Mouse (Mus musculus) forebrain, embryonic 10.5 days (tissue): ENCODE data around the gene Shisa7. TPM values are rescaled to one million over a fixed set of nuclear protein-coding genes. Genes with fewer than 3 reads are reported as not detected.
A peak's percentile ranks its signal among the peaks of the same experiment; 100 is the strongest.
"Not testable (repeated sequence)": the region's sequence is repeated elsewhere in the genome, so short reads cannot be mapped to it uniquely, and the experiment has no call there.

ENCODE experiments used
- DNase-seq: peaks from one replicate; pipeline ENCODE4 v3.0.0-alpha.2; 2017; ENCODE audit warnings: low spot score; ENCODE audit errors: extremely low spot score
- H3K27ac ChIP-seq: fragments of 300-500 bp; sonication (generic); 2 replicates; pipeline ENCODE4 v1.5.1; 2016; ENCODE audit warnings: mild to moderate bottlenecking
- H3K27me3 ChIP-seq: fragments of 300-500 bp; sonication (generic); 2 replicates; pipeline ENCODE4 v1.6.1; 2016; ENCODE audit warnings: mild to moderate bottlenecking; ENCODE audit not compliant: poor library complexity, severe bottlenecking
- H3K36me3 ChIP-seq: fragments of 300-500 bp; sonication (generic); replicated peaks from 2 replicates; pipeline ENCODE4 v1.6.1; 2016; ENCODE audit warnings: mild to moderate bottlenecking, moderate library complexity
- H3K4me1 ChIP-seq: fragments of 300-500 bp; sonication (generic); 2 replicates; pipeline ENCODE4 v1.6.1; 2016
- H3K4me3 ChIP-seq: fragments of 300-500 bp; sonication (generic); 2 replicates; pipeline ENCODE4 v1.5.1; 2016; ENCODE audit warnings: mild to moderate bottlenecking, moderate library complexity
- H3K9me3 ChIP-seq: fragments of 300-500 bp; sonication (generic); 2 replicates; pipeline ENCODE4 v1.6.1; 2016; ENCODE audit warnings: mild to moderate bottlenecking, moderate library complexity
- WGBS: fragments of 180-500 bp; shearing (Covaris S2); methylation state at CpG from one replicate; pipeline ENCODE4 v1.1.7; 2016; 5-methylcytosine and 5-hydroxymethylcytosine counted together
- polyA plus RNA-seq: library from polyadenylated mRNA; unstranded; fragments of >200 nt; fragmentation: Nextera tagmentation; extraction: Ambion mirVana; gene quantifications from 2 replicates; pipeline ENCODE4 v1.2.1, GENCODE M21; 2016

Shisa7 gene
- 0.47 and 0.79 TPM in 2 replicates for polyA plus RNA-seq

DNA sequence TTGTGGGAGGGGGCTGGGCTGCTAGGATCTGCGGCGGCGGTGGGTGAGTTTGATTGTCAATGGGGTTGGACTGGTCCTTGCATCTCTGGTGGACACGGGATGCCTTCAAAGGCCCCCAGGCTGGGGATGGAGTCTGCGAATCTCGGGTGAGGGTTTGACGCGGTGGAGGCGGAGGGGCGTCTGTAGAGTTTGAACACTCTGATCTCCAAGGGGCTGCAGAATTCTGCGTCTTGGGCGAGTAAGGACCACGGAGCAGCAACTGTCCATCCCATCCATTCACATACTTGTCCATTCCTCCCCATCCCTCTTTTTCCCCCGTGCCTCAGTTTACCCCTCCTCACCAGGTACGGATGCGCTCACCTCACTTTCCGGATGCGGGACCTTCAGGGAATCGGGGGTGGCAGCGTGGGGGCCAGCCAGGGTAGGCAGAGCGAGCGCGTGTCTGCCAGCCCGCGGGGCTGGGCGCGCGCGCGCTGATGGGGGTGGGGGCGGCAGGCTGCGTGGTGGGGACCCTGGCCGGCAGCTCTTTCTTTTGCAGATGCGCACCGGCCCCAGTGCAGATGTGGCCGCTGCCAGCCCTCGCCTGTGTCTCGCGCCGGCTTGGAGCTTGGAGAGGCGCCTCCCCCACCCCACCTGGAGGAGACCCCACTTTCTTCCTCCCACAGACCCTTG lies at the start of gene Shisa7:
Shisa7 (minus strand) TSS at position 452 of the 672 bp plus-strand sequence.
- H3K27me3 ChIP-seq: peaks cover 71% of the 10 kb centered on the region
- H3K36me3 ChIP-seq: no peaks in the 10 kb centered on the region
- no peak for DNase-seq
- peak within 1 kb of the TSS; percentile 65 for H3K4me3 ChIP-seq
- WGBS: 1% methylated on average over 41 of the region's 41 CpGs
- peaks cover 5% of the 10 kb centered on the region; the same call in 1 of the 2 replicates for H3K9me3 ChIP-seq
- peak within 1 kb of the TSS; percentile 63; the same call in 1 of the 2 replicates for H3K27ac ChIP-seq
- peaks cover 35% of the 10 kb centered on the region for H3K4me1 ChIP-seq

- Histone ChIP-seq H3K27me3 (no peaks in the 10 kb centered on the region), H3K27ac (no peak overlapping the region), H3K4me1 (no peaks in the 10 kb centered on the region), H3K4me3 (no peak overlapping the region), H3K9me3 (peaks cover 12% of the 10 kb centered on the region), H3K36me3 (no peaks in the 10 kb centered on the region; the same call in 1 of the 2 replicates)
- 88% methylated on average over 4 of the region's 4 CpGs for WGBS
- no peak for DNase-seq
Observed at GRCm38 (mm10) chr7:4886680-4887079, 42.2 kb upstream of the Shisa7 start.

DNA sequence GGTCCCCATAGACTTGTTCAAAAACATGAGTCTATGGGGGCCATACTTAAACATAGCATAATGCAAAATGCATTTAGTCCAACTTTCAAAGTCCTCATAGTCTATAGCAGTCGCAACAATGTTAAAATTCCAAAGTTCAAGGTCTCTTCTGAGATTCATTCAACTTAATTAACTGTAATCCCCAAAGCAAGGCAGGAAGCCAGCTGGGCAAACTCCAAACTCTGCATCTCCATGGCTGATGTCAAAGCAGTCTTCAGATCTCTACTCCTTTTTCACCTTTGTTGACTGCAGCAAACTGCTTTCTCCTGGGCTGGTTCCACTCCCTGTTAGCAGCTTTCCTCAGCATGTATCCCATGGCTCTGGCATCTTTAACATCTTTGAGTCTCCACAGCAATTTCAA lies 34.5 kb upstream of the Shisa7 start:
- not testable (repeated sequence) for H3K27me3 ChIP-seq, DNase-seq
- 90% methylated on average over 1 of the region's 1 CpGs for WGBS

GRCm38 (mm10) chr7:4878186-4878585 lies 33.7 kb upstream of the Shisa7 start:
- 0 out of 2 replicates have a peak overlapping the region, but pooled peaks have one; percentile 65 for H3K4me3 ChIP-seq
- peaks cover 3% of the 10 kb centered on the region for H3K9me3 ChIP-seq
- no peak overlapping the region for H3K27ac ChIP-seq
- no peaks in the 10 kb centered on the region; the same call in 1 of the 2 replicates for H3K36me3 ChIP-seq
- no peaks in the 10 kb centered on the region for H3K27me3 ChIP-seq
- no peak for DNase-seq
- H3K4me1 ChIP-seq: peaks cover 25% of the 10 kb centered on the region

More for the DNA sequence above, 34.5 kb upstream of the Shisa7 start:
- peaks cover 25% of the 10 kb centered on the region for H3K4me1 ChIP-seq
- H3K9me3 ChIP-seq, H3K27ac ChIP-seq, H3K4me3 ChIP-seq, H3K36me3 ChIP-seq: not testable (repeated sequence)

DNA sequence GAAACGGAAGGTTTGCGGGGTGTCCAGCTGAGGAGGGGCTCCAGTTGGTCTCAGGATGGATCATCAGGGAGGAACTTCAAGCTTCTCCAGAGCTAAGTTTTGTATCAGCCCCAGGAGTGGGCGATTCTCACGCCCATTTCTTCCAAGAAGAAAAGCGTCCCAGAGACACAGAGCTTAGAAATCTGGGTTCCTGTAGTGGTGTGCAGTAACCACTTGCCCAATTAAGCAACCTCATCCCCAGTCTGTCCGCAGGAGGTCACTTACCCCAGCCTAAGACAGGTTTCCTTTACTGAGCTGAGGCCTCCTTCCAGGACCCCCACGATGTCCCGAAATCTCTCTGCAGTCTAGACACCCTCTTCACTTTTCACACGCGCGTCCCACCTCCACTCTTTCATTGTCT lies 32.7 kb upstream of the Shisa7 start:
- DNase-seq: no peak
- Histone ChIP-seq H3K27ac (peak overlapping the region; percentile 81), H3K9me3 (peaks cover 3% of the 10 kb centered on the region), H3K4me3 (peak overlapping the region; percentile 65), H3K4me1 (peaks cover 25% of the 10 kb centered on the region), H3K27me3 (no peaks in the 10 kb centered on the region), H3K36me3 (no peaks in the 10 kb centered on the region; the same call in 1 of the 2 replicates)
- 7% methylated on average over 11 of the region's 11 CpGs for WGBS

DNA sequence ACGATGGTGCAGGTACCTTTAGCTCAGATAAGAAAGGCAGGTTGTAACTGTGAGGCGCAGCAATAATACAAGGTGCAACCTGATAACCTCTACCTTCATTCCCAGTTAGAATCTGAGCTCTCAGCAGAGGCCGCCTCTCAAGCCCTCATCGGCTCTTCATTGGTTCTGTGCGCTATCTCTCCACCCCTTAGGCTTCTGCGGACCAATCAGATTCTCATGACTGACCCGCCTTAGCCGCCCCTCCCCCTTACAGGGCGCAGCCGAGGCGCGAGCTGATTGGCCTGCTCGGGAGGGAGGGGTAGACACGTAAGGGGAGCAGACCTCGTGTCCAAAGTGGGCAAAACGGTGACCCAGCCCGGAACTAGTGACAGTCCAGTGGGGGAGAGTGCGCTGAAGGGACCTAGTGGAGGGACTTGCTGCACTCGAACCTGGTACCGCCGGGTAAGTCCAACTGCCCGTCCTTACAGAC lies 32.3 kb upstream of the Shisa7 start, which contains the start of gene Isoc2a:
Isoc2a (plus strand) TSS at position 401 of the 469 bp plus-strand sequence.
- WGBS: under 1% methylated on average over 22 of the region's 22 CpGs
- Histone ChIP-seq H3K4me3 (peak within 1 kb of the TSS; percentile 65), H3K27me3 (no peaks in the 10 kb centered on the region), H3K27ac (peak within 1 kb of the TSS; percentile 81), H3K9me3 (no peaks in the 10 kb centered on the region; the same call in 1 of the 2 replicates), H3K4me1 (peaks cover 25% of the 10 kb centered on the region), H3K36me3 (no peaks in the 10 kb centered on the region)
- peak; percentile 95 for DNase-seq

GRCm38 (mm10) chr7:4870133-4870532 lies 25.6 kb upstream of the Shisa7 start, which contains the start of gene Isoc2b:
Isoc2b (minus strand) TSS chr7:4870258.
- WGBS: 63% methylated on average over 6 of the region's 6 CpGs
- H3K27ac ChIP-seq: no peak within 1 kb of the TSS

GRCm38 (mm10) chr7:4866631-4867180 lies 22.2 kb upstream of the Shisa7 start:
- peaks cover 4% of the 10 kb centered on the region; the same call in 1 of the 2 replicates for H3K9me3 ChIP-seq
- no peaks in the 10 kb centered on the region for H3K27me3 ChIP-seq
- H3K36me3 ChIP-seq: no peaks in the 10 kb centered on the region
- DNase-seq: no peak
- peak overlapping the region; percentile 90 for H3K27ac ChIP-seq
- H3K4me1 ChIP-seq: peaks cover 22% of the 10 kb centered on the region
- WGBS: 37% methylated on average over 10 of the region's 10 CpGs
- peak overlapping the region; percentile 67 for H3K4me3 ChIP-seq

More at GRCm38 (mm10) chr7:4870133-4870532, 25.6 kb upstream of the Shisa7 start, which contains the start of gene Isoc2b:
- no peak for DNase-seq
- H3K36me3 ChIP-seq: no peaks in the 10 kb centered on the region
- peaks cover 3% of the 10 kb centered on the region; the same call in 1 of the 2 replicates for H3K9me3 ChIP-seq
- H3K4me3 ChIP-seq: no peak within 1 kb of the TSS
- peaks cover 22% of the 10 kb centered on the region for H3K4me1 ChIP-seq
- no peaks in the 10 kb centered on the region for H3K27me3 ChIP-seq

DNA sequence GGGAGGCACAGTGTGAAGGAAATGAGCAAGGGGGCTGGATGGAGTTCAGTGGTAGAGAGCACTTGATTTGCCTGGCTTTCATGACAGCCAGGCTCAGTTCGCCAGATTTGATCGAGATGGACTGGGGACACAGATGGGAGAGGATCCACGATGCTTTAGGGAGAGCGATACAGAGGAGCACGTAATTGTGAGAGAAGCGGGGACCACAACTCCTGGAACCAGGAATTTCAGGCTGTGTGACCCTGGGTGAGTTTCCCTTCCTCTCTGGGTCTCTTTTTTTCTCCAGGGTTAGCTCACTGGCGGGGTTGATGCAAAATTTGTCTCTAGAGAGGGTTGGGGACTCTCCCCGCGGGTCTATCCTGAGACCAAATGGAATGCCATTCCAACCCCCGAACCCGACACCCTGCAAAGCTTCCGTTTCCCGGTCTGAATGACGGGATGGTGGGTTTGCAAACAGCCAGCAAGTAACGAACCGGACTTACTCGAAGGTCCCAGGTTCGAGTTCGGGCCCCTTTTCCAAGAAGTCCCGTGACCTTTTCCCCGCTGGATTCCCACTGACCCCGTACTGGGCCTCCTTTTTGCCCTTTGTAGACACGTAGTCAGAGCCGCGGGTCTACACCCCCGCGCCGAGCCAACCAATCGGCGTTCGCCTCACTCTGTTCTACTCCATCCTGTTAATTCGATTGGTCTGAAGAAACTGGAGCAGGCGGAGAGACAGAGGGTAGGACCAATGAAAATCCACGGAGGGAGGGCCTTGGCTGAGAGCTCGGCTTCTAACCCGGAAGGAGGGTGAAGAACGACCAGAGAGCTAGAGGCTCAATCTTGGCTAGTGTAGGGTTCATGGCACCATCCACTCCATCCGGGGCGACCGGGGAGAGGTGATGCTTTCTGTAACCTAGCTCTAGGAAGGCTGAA lies 21.3 kb upstream of the Shisa7 start:
- no peaks in the 10 kb centered on the region for H3K27me3 ChIP-seq
- peak overlapping the region; percentile 67 for H3K4me3 ChIP-seq
- DNase-seq: peak; percentile 95
- peak overlapping the region; percentile 90 for H3K27ac ChIP-seq
- WGBS: 5% methylated on average over 40 of the region's 40 CpGs
- H3K4me1 ChIP-seq: peaks cover 22% of the 10 kb centered on the region
- H3K9me3 ChIP-seq: peaks cover 4% of the 10 kb centered on the region; the same call in 1 of the 2 replicates
- no peaks in the 10 kb centered on the region for H3K36me3 ChIP-seq

DNA sequence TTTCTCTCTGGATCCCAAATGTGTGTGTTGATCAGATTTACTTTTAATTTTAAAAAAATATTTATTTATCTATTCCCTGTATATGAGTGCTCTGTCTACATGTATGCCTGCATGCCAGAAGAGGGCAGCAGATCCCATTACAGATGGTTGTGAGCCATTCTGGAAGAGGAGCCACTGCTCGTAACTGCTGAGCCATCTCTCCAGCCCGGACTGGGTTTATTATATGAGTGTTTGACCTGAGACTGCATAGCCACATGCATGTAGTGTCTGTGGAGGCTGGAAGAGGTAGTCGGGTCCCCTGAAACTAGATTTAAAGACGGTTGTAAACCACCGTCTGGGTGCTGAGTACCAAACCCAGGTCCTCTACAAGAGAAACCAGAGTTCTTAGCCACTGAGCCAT lies 20.6 kb upstream of the Shisa7 start:
- H3K27me3 ChIP-seq: no peaks in the 10 kb centered on the region
- H3K4me1 ChIP-seq: peaks cover 22% of the 10 kb centered on the region
- H3K36me3 ChIP-seq: no peaks in the 10 kb centered on the region
- peaks cover 4% of the 10 kb centered on the region; the same call in 1 of the 2 replicates for H3K9me3 ChIP-seq
- peak overlapping the region; percentile 67 for H3K4me3 ChIP-seq
- no peak for DNase-seq
- H3K27ac ChIP-seq: peak overlapping the region; percentile 90; the same call in 1 of the 2 replicates
- 60% methylated on average over 5 of the region's 5 CpGs for WGBS

DNA sequence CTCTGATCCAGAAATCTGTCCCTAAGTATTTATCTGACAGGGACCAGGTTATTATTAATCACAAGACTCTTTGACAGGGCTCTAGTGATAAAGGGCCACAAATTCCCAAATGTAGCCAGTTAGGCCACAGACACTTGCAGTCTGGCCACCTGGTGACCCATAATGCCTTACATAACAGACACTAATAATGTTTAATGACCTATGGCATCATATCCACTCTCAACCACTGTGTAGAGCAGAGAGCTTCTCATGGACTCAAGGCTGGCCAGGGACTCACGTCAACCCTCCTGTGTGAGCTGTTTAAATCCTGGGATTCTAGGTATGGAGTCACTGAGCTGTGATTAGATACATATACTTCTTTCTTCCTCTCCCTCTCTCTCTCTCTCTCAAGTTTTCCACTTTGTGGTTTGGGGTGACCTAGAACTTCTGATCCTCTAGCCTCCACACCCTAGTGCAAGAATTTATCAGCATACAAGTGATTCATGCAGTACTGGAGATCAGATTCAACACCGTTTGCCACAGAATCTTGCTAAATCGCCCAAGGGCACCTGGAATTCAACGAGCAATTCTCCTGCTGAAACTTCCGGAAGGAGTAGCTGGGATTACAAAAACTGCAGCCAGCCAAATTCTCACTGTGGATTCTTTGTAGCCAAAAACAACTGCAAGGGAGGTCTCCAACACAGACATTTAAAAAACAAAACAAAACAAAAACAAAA lies 19.8 kb upstream of the Shisa7 start:
- Histone ChIP-seq H3K27ac (no peak overlapping the region), H3K4me3 (no peak overlapping the region), H3K27me3 (no peaks in the 10 kb centered on the region), H3K4me1 (peaks cover 22% of the 10 kb centered on the region), H3K9me3 (peaks cover 4% of the 10 kb centered on the region; the same call in 1 of the 2 replicates), H3K36me3 (no peaks in the 10 kb centered on the region)
- 82% methylated on average over 5 of the region's 5 CpGs for WGBS
- no peak for DNase-seq
